Mouse (Mus musculus) thymus, postnatal 4 days (tissue): ENCODE results near the gene Slc1a1.

Source experiments
- DNase-seq: peaks from one replicate; pipeline ENCODE4 v3.0.0; 2021

Gene Slc1a1

GRCm38 (mm10) chr19:28834798-28835499 lies at the start of gene Slc1a1:
Gene Slc1a1, plus strand, starts transcription at chr19:28835049.
- DNase-seq, result peak; percentile 61

GRCm38 (mm10) chr19:28790196-28790595 lies 44.7 kb upstream of the Slc1a1 start:
- DNase-seq, result no peak

GRCm38 (mm10) chr19:28793307-28793706 lies 41.5 kb upstream of the Slc1a1 start:
- DNase-seq, result no peak

DNA sequence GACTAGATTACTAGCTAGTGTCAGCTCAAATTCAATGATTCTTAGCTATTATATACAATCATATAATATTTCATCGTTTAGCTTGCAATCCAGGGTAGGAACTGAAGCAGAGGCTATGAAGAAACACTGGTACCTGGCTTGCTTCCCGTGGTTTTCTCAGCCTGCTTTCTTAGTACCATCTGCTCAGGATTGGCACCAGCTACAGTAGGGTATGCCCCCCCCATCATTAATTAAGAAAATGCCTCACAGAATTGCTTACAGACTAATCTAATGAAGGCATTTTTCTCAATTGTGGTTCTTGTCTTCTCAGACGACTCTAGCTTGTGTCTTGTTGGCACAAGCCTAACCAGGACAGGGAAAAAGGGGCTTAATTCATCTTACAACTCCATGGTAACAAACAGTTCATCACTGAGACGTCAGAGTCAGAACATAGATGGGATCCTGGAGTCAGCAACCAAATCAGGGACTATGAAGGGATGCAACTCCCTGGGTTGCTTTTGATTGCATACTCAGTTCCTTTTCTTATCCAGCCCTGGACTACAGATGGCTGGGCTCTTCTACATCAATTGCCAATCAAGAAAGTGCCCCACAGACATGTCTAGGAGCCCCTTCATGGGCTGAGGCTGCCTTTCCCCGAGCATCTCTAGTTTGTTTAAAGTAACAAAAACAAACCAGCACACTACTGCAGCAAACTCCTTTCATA lies 38.6 kb upstream of the Slc1a1 start:
- no peak for DNase-seq

GRCm38 (mm10) chr19:28796966-28797365 lies 37.9 kb upstream of the Slc1a1 start:
- no peak for DNase-seq

- DNase-seq, result no peak
Measured at GRCm38 (mm10) chr19:28797611-28798010, 37.2 kb upstream of the Slc1a1 start.

- no peak for DNase-seq
Measured at GRCm38 (mm10) chr19:28800448-28800847, 34.4 kb upstream of the Slc1a1 start.

DNA sequence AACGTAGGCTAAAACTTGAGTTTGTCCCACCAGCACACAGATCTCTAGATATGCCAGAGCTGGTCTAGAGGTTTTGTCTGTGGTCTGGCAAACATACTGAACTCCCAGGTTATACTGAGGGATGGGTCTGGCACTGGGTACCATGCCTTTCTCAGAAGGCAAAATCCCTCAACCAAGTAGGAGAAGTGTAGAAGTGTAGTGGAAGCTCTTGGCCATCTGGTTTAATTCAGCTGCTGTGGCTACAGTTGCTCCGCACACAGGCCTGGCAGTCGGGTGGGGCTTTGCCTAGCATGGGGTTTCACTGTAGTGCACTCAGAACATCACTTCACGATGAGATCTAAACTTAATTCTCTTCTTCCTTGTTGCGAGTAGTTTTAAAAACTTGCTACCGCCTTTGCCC lies 28.6 kb upstream of the Slc1a1 start:
- DNase-seq, result no peak

- no peak for DNase-seq
Measured at GRCm38 (mm10) chr19:28806821-28807496, 27.9 kb upstream of the Slc1a1 start.

DNA sequence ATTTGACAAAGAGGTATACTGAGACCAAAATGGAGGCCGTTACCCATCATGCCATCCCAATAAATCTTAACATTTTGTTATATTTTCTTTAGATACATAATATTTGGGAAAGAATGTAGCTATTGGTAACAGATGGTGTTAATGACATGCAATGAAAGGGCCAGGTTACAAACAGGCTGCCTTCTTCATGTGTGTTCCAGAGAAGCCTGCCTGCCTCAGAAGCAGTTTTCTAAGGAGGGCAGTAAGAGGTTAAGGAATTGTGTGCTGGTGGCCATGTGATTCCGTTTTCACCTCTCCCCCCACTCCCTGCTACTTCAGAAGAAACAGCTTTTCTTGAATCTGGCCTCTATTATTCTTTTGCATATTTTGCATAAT lies 27.4 kb upstream of the Slc1a1 start:
- no peak for DNase-seq

- DNase-seq, result no peak
Measured at GRCm38 (mm10) chr19:28818286-28818685, 16.6 kb upstream of the Slc1a1 start.

DNA sequence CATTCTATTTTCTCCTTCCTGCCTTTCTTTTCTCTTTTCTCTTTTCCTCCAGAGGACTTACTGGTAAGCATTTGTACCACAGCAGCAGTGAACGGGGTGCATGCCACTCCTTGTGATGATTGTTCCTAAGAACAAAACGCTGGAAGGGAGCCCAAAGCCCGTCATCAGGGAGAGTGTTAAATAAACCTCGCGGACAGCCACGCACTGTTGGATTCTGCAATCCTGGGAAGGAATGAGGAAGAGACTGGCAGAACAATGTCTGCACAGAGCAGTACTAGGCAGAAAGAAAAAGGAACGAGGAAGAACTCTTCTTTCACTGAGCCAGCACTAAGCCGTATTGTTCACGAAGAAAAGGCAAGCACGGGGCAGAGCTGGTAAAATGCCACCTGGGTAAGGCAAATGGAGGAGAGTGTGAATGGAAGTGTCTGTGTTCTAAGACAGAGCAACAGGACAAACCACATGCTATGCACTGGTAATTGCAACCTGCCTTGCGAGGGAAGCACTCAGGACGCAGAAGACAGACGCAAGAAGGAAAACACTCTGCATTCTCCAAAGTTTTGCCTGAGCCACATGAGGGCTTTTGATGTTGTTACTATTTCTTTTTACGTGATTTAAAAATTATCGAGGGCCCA lies 7.0 kb upstream of the Slc1a1 start:
- no peak for DNase-seq

DNA sequence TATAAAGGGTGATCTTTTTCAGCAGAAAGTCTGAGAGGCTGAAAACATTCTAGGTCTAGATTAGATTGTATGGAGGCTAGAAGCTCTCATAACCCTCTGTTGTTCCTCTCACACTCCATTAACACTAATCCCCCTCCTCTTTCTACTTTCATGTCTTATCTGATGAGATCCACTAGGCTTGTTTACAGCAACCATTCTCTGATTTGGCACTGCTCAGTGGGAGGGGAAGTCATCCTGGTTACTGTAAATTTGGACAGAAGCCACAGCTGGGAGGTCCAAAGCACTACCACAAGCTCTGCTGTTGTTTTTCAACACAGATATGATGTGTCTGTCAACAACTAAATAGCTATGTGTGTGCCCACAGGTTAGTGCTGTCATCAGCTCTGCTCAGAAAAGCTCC lies 3.5 kb upstream of the Slc1a1 start:
- no peak for DNase-seq

- no peak for DNase-seq
Measured at GRCm38 (mm10) chr19:28832605-28833004, 2.2 kb upstream of the Slc1a1 start.

GRCm38 (mm10) chr19:28834388-28834787 lies 461 bp upstream of the Slc1a1 start:
- DNase-seq, result peak; percentile 13

- no peak for DNase-seq
Measured at GRCm38 (mm10) chr19:28835500-28835864, 633 bp downstream of the Slc1a1 start.

DNA sequence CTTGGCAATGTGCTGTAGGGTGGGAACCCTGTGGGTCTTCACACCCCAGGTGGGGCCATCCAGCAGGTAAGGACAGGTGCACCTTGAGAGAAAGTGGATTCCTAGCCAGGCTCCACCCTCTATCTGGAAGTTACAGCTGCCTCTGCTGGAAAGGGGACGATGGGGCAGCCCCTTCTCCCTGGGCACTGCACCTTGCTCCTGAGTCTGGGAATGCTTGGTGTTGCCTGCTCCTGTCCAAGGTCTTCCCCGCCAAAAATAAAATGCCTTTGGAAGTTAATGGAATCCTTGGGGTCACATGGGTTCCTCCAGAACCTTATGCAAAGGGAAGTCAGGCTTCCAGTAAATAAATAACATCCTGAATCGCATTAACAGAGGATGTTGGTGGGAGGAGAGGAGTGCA lies 1.3 kb downstream of the Slc1a1 start:
- DNase-seq, result no peak

GRCm38 (mm10) chr19:28836651-28837410 lies 2.0 kb downstream of the Slc1a1 start:
- no peak for DNase-seq

- no peak for DNase-seq
Measured at GRCm38 (mm10) chr19:28838796-28839195, 3.9 kb downstream of the Slc1a1 start.

- no peak for DNase-seq
Measured at GRCm38 (mm10) chr19:28844946-28845710, 10.3 kb downstream of the Slc1a1 start.

DNA sequence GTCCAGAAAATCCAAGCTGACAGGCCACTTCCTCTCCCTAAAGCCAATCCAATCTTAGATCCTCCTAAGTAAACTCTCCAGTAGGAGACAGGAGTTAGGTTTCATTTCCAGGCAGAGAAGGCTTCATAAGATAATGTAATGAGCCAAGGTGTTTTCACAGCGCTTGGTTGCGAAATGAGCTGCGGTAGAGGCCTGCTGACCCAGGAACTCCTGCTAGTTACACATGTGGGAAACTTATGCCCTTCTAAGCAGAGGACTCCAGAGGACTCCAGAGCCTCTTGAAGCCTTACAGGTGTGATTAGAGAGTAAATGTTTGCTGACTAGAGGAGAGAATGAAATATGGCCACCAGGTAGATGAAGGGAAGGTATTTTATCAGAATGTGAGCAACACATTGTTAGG lies 15.7 kb downstream of the Slc1a1 start:
- DNase-seq, result no peak

- DNase-seq, result no peak
Measured at GRCm38 (mm10) chr19:28852001-28852400, 17.2 kb downstream of the Slc1a1 start.
